Mouse (Mus musculus): ENCODE data around the gene Csdc2. TPM values are rescaled to one million over a fixed set of nuclear protein-coding genes. Genes with fewer than 3 reads are reported as not detected.
A peak's percentile ranks its signal among the peaks of the same experiment; 100 is the strongest.

The Csdc2 gene
- polyA plus RNA-seq, 1 experiment from 2014 or later, result 220 TPM

DNA sequence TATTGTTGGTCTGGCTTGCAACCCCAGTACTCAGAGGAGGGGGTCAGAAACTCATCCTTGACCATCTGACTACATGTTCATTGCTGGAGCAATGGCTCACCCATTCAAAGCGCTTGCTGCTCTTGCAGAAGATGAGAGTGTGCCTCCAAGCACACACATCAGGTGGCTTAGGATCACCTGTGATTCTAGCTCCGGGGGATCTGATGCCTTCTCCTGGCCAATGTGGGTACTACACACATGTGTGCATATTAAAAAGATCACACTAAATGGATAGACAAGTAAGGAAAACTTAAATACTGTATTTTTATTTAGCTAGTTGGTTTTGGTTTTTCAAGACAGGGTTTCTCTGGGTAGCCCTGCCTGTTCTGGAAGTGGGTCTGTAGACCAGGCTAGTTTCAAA, 4.5 kb downstream of the Csdc2 start:
- 93% methylated on average over 2 of the region's 2 CpGs for WGBS
- Histone ChIP-seq H3K4me3 (replicated peaks) (no peak overlapping the region), H3K4me2 (no peak overlapping the region), H3K27ac (replicated peaks) (no peak overlapping the region), H3K36me3 (peaks cover 5% of the 10 kb centered on the region; the same call in 1 of the 2 replicates), H3K4me1 (peaks cover 48% of the 10 kb centered on the region), H3K9ac (replicated peaks) (no peak overlapping the region), H3K9me3 (replicated peaks) (no peaks in the 10 kb centered on the region), H3K27me3 (replicated peaks) (no peaks in the 10 kb centered on the region)
- ATAC-seq (ENCODE audit: low FRiP score), result no peak

DNA sequence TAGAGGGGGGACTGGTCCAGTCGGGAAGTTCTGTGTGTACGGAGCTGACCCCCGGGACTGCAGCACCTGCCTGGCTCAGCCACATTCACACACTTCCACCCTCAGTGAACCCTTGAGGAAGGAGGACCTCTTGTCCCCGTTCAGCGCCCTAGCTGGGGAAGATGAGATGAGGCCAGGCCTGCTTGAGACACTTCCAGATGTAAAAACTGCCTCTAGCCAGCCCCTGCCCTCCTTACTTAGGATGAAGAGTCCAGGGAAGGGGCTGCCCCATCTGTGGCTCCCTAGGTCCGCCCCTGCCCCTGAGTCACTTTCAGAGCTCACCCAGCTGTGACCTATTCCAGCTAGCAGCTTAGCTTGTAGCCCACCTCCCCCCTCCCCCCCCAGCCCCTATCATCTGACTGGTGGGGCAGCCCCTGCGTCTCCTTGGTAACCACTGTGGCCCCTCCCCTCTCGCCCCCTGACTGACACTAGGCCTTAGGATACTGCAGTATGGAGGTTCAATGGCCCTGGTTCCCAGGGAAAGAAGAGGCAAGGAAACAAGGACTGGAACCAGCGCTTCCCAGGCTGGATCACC, 6.7 kb downstream of the Csdc2 start:
- H3K4me1 ChIP-seq, result peaks cover 26% of the 10 kb centered on the region
- H3K9ac ChIP-seq (replicated peaks), result no peak overlapping the region
- 9% methylated on average over 9 of the region's 9 CpGs for WGBS
- no peak overlapping the region for H3K27ac ChIP-seq (replicated peaks)
- H3K4me2 ChIP-seq, result no peak overlapping the region
- peaks cover 27% of the 10 kb centered on the region for H3K36me3 ChIP-seq
- ATAC-seq (ENCODE audit: low FRiP score), result 0 out of 2 replicates have a peak, but pooled peaks have one; percentile 19
- no peak overlapping the region for H3K4me3 ChIP-seq (replicated peaks)
- H3K27me3 ChIP-seq (replicated peaks), result no peaks in the 10 kb centered on the region
- no peaks in the 10 kb centered on the region for H3K9me3 ChIP-seq (replicated peaks)

DNA sequence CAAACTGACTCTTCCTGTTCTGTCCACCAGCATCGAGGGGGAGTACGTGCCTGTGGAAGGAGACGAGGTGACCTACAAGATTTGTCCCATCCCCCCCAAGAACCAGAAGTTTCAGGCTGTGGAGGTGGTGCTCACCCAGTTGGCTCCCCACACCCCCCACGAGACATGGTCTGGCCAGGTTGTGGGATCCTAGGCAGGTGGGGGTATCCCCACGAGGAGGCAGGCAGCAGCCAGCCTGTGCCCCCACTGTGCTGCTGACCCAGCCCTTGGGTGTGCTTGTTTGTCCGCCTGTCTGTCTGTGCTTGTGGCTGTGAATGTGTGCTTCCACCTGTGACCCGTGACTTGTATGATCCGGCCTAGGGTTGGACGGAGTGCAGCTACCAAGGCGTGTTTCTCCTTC, 12.5 kb downstream of the Csdc2 start:
- no peaks in the 10 kb centered on the region for H3K27me3 ChIP-seq (replicated peaks)

GRCm38 (mm10) chr15:81949476-81950131, 13.0 kb downstream of the Csdc2 start:
- Histone ChIP-seq H3K4me2 (no peak overlapping the region), H3K9ac (replicated peaks) (no peak overlapping the region), H3K4me3 (replicated peaks) (no peak overlapping the region), H3K27ac (replicated peaks) (no peak overlapping the region), H3K9me3 (replicated peaks) (no peaks in the 10 kb centered on the region), H3K36me3 (peaks cover 78% of the 10 kb centered on the region), H3K4me1 (no peaks in the 10 kb centered on the region), H3K27me3 (replicated peaks) (no peaks in the 10 kb centered on the region)
- 77% methylated on average over 11 of the region's 11 CpGs for WGBS
- ATAC-seq (ENCODE audit: low FRiP score), result no peak

More for the DNA sequence above, 12.5 kb downstream of the Csdc2 start:
- peaks cover 73% of the 10 kb centered on the region for H3K36me3 ChIP-seq
- 87% methylated on average over 10 of the region's 10 CpGs for WGBS
- no peaks in the 10 kb centered on the region for H3K9me3 ChIP-seq (replicated peaks)
- no peak overlapping the region for H3K9ac ChIP-seq (replicated peaks)
- no peak overlapping the region for H3K4me3 ChIP-seq (replicated peaks)
- H3K27ac ChIP-seq (replicated peaks), result no peak overlapping the region
- H3K4me2 ChIP-seq, result no peak overlapping the region
- ATAC-seq (ENCODE audit: low FRiP score), result no peak
- no peaks in the 10 kb centered on the region for H3K4me1 ChIP-seq

- Histone ChIP-seq H3K9ac (replicated peaks) (no peak overlapping the region), H3K27ac (replicated peaks) (no peak overlapping the region), H3K9me3 (replicated peaks) (no peaks in the 10 kb centered on the region), H3K4me2 (no peak overlapping the region), H3K4me1 (no peaks in the 10 kb centered on the region), H3K4me3 (replicated peaks) (no peak overlapping the region), H3K27me3 (replicated peaks) (no peaks in the 10 kb centered on the region), H3K36me3 (peaks cover 90% of the 10 kb centered on the region)
- WGBS, result 88% methylated on average over 5 of the region's 5 CpGs
- no peak for ATAC-seq (ENCODE audit: low FRiP score)
Observed at GRCm38 (mm10) chr15:81950716-81951115, 14.2 kb downstream of the Csdc2 start.

DNA sequence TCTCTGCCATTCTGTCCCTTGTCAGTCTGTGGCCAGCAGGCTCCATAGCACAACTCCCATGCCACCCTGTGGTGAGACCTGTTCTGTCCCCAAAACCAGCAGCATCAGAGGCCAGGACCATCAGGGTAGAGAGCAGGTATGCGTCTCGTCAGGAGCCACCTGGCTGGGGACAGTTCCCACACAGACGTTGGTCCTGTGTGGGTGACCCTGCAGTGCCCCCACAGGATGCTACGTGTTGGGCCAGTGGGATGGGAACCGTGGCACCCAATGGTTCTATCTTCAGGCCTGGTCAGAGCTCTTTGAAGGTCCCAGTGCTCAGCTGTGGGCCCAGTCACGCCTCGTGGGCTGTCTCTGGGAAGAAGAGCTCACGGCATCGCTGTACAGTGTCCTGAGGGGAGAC, 14.6 kb downstream of the Csdc2 start:
- Histone ChIP-seq H3K27ac (replicated peaks) (no peak overlapping the region), H3K36me3 (peaks cover 87% of the 10 kb centered on the region), H3K4me3 (replicated peaks) (no peak overlapping the region), H3K4me2 (no peak overlapping the region), H3K9me3 (replicated peaks) (no peaks in the 10 kb centered on the region), H3K9ac (replicated peaks) (no peak overlapping the region), H3K27me3 (replicated peaks) (no peaks in the 10 kb centered on the region), H3K4me1 (no peaks in the 10 kb centered on the region)
- ATAC-seq (ENCODE audit: low FRiP score), result no peak
- 88% methylated on average over 9 of the region's 9 CpGs for WGBS

DNA sequence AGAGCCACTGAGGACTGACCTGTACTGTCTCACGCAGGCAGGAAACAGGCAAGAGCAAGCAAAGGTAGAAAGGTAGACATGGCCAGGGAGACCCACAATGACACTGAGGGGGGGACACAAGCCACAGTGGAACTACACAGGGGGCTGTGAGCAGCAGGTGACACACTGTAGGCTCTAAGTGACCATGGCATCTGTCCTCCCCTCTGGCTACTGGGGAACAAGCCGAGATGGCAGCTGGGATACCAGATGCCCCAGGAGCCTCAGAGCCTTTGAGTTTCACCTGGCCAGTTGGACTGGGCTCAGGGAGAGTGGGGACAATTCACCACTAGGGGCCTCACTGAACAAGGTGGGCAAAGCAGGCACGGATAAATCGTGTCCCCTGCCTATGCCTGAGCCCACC, 15.8 kb downstream of the Csdc2 start:
- H3K4me3 ChIP-seq (replicated peaks), result no peak overlapping the region
- H3K9me3 ChIP-seq (replicated peaks), result no peaks in the 10 kb centered on the region
- H3K27me3 ChIP-seq (replicated peaks), result no peaks in the 10 kb centered on the region
- no peak overlapping the region for H3K4me2 ChIP-seq
- 85% methylated on average over 4 of the region's 4 CpGs for WGBS
- H3K9ac ChIP-seq (replicated peaks), result no peak overlapping the region
- no peak for ATAC-seq (ENCODE audit: low FRiP score)
- H3K4me1 ChIP-seq, result no peaks in the 10 kb centered on the region
- H3K27ac ChIP-seq (replicated peaks), result no peak overlapping the region
- peaks cover 75% of the 10 kb centered on the region for H3K36me3 ChIP-seq

DNA sequence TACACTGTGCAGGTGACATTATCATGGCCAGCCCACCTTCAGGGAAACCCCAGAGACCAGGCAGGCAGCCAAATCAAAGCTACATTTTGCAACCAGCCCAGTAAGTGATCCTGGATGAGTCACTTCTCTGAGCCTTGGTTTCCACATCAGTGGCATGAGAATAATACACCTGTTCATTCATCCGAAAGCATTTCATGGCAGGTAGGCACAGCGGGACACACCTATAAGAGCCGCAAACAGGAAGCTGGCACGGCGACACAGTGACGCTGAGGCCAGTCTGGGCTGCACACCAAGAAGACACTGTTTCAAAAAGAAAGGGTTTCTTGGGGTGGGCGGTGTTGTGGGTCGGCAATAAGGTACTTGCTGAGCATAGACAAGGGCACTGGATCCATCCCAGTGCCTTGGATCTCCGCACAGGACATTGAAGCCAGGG, 17.6 kb downstream of the Csdc2 start:
- Histone ChIP-seq H3K4me3 (replicated peaks) (no peak overlapping the region), H3K4me2 (no peak overlapping the region), H3K27ac (replicated peaks) (no peak overlapping the region), H3K4me1 (peaks cover 4% of the 10 kb centered on the region), H3K9me3 (replicated peaks) (no peaks in the 10 kb centered on the region), H3K27me3 (replicated peaks) (no peaks in the 10 kb centered on the region), H3K9ac (replicated peaks) (no peak overlapping the region), H3K36me3 (peaks cover 58% of the 10 kb centered on the region)
- 96% methylated on average over 9 of the region's 9 CpGs for WGBS
- no peak for ATAC-seq (ENCODE audit: low FRiP score)

GRCm38 (mm10) chr15:81954716-81955115, 18.2 kb downstream of the Csdc2 start:
- Histone ChIP-seq H3K9ac (replicated peaks) (no peak overlapping the region), H3K9me3 (replicated peaks) (no peaks in the 10 kb centered on the region), H3K36me3 (peaks cover 53% of the 10 kb centered on the region), H3K27me3 (replicated peaks) (no peaks in the 10 kb centered on the region), H3K4me2 (no peak overlapping the region), H3K4me3 (replicated peaks) (no peak overlapping the region), H3K27ac (replicated peaks) (no peak overlapping the region), H3K4me1 (peaks cover 9% of the 10 kb centered on the region)
- no peak for ATAC-seq (ENCODE audit: low FRiP score)
- 95% methylated on average over 6 of the region's 6 CpGs for WGBS

GRCm38 (mm10) chr15:81955414-81955813, 18.9 kb downstream of the Csdc2 start:
- Histone ChIP-seq H3K36me3 (peaks cover 46% of the 10 kb centered on the region), H3K4me2 (no peak overlapping the region), H3K4me3 (replicated peaks) (no peak overlapping the region), H3K4me1 (peaks cover 15% of the 10 kb centered on the region), H3K9me3 (replicated peaks) (no peaks in the 10 kb centered on the region), H3K9ac (replicated peaks) (no peak overlapping the region), H3K27me3 (replicated peaks) (no peaks in the 10 kb centered on the region), H3K27ac (replicated peaks) (no peak overlapping the region)
- ATAC-seq (ENCODE audit: low FRiP score), result no peak
- WGBS, result 92% methylated on average over 15 of the region's 15 CpGs

- 61% methylated on average over 8 of the region's 8 CpGs for WGBS
- H3K9me3 ChIP-seq (replicated peaks), result no peaks in the 10 kb centered on the region
- no peak overlapping the region for H3K4me3 ChIP-seq (replicated peaks)
- H3K9ac ChIP-seq (replicated peaks), result no peak overlapping the region
- no peak for ATAC-seq (ENCODE audit: low FRiP score)
- peaks cover 35% of the 10 kb centered on the region for H3K36me3 ChIP-seq
- no peaks in the 10 kb centered on the region for H3K27me3 ChIP-seq (replicated peaks)
- peaks cover 16% of the 10 kb centered on the region for H3K4me1 ChIP-seq
- H3K27ac ChIP-seq (replicated peaks), result no peak overlapping the region
- H3K4me2 ChIP-seq, result no peak overlapping the region
Observed at GRCm38 (mm10) chr15:81956457-81956856, 19.9 kb downstream of the Csdc2 start.

DNA sequence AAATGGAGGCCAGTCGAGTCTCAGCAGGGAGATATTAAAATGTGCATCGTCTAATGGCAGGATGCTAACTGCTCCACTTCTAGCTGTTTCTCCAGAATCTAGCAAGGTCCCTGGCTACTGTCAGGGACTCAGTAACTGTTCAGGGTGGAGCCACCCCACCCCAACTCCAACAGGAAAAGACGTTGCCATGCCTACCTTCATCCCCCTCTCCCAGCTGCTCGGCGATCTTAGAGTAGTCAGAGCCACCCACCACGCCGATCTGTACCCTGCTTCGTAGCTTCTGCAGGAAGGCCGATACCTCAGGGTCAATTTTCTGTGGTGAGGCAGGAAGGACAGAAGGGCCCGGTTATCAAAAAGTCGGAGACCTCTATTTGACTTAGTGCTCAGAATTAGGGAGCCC, 21.0 kb downstream of the Csdc2 start:
- peaks cover 18% of the 10 kb centered on the region for H3K4me1 ChIP-seq
- no peak overlapping the region for H3K4me2 ChIP-seq
- no peaks in the 10 kb centered on the region for H3K27me3 ChIP-seq (replicated peaks)
- WGBS, result 90% methylated on average over 11 of the region's 11 CpGs
- H3K9ac ChIP-seq (replicated peaks), result no peak overlapping the region
- peaks cover 25% of the 10 kb centered on the region for H3K36me3 ChIP-seq
- no peak overlapping the region for H3K4me3 ChIP-seq (replicated peaks)
- ATAC-seq (ENCODE audit: low FRiP score), result no peak
- no peak overlapping the region for H3K27ac ChIP-seq (replicated peaks)
- no peaks in the 10 kb centered on the region for H3K9me3 ChIP-seq (replicated peaks)

Measured in neural tube, embryonic 15.5 days (tissue).